Mouse (Mus musculus) heart, embryonic 10.5 days (tissue): ENCODE data around the gene Arpc1a. TPM values are rescaled to one million over a fixed set of nuclear protein-coding genes. Genes with fewer than 3 reads are reported as not detected.
A peak's percentile ranks its signal among the peaks of the same experiment; 100 is the strongest.

Source experiments
- DNase-seq: peaks from one replicate; pipeline ENCODE4 v3.0.0-alpha.2; 2017; ENCODE audit warnings: low spot score
- H3K27ac ChIP-seq: fragments of 300-500 bp; sonication (generic); 2 replicates; pipeline ENCODE4 v1.5.1; 2016; ENCODE audit warnings: mild to moderate bottlenecking
- H3K27me3 ChIP-seq: fragments of 300-500 bp; sonication (generic); 2 replicates; pipeline ENCODE4 v1.6.1; 2016; ENCODE audit warnings: mild to moderate bottlenecking; ENCODE audit not compliant: poor library complexity, insufficient read depth, severe bottlenecking
- H3K36me3 ChIP-seq: fragments of 300-500 bp; sonication (generic); 2 replicates; pipeline ENCODE4 v1.6.1; 2016; ENCODE audit warnings: mild to moderate bottlenecking, moderate library complexity
- H3K4me1 ChIP-seq: fragments of 300-500 bp; sonication (generic); 2 replicates; pipeline ENCODE4 v1.6.1; 2016; ENCODE audit warnings: mild to moderate bottlenecking
- H3K4me3 ChIP-seq: fragments of 300-500 bp; sonication (generic); 2 replicates; pipeline ENCODE4 v1.5.1; 2016; ENCODE audit warnings: mild to moderate bottlenecking, moderate library complexity
- H3K9me3 ChIP-seq: fragments of 300-500 bp; sonication (generic); 2 replicates; pipeline ENCODE4 v1.6.1; 2016; ENCODE audit warnings: mild to moderate bottlenecking, moderate library complexity
- whole genome bisulfite sequencing: fragments of 180-500 bp; shearing (Covaris S2); methylation state at CpG from one replicate; pipeline ENCODE4 v1.1.7; 2016; 5-methylcytosine and 5-hydroxymethylcytosine counted together
- polyA plus RNA-seq: library from polyadenylated mRNA; unstranded; fragments of >200 nt; fragmentation: Nextera tagmentation; extraction: Ambion mirVana; gene quantifications from 2 replicates; pipeline ENCODE4 v1.2.1, GENCODE M21; 2016

The Arpc1a gene
- polyA plus RNA-seq, 1 experiment from 2014 or later, result 117 TPM

DNA sequence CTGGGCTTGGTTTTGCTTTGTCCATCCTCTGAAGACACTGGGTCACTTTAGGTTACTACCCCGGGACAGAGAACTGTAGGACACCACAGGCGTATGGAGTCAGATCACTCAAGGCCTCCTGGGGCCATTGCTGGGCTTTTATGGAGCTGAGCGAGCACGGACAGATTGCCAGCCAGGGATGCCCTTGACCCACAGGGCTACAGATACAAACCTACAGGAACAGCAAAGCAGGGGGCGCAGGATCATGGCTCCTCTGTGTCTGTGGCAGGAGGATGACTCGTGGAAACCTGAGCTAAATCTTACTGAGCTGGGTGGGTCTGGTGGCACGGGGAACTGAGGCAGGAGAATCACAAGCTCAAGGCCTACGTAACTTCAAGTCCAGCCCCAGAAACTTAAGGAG, 28.9 kb downstream of the Arpc1a start:
- Histone ChIP-seq H3K36me3 (peaks cover 34% of the 10 kb centered on the region), H3K4me1 (peaks cover 20% of the 10 kb centered on the region), H3K27me3 (no peaks in the 10 kb centered on the region), H3K27ac (no peak overlapping the region), H3K9me3 (no peaks in the 10 kb centered on the region), H3K4me3 (no peak overlapping the region)
- 87% methylated on average over 8 of the region's 8 CpGs for WGBS
- DNase-seq, result no peak

DNA sequence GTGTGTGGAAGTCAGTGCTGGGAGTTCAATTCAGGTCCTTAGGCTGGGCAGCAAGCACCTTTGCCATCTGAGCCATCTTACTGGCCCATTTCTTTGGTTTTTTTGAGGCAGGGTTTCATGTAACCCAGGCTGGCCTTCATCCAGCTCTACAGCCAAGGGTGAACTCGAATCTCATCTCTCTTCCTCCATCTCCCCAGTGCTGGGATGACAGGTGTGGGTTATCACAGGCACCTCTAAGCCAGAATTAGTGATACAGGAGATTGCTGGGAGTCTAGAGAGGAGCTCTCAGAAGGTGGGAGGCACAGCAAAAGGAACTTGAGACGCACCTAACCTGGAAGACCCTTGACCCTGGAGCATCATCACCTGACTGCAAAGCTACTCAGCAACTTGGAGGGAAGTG, 29.8 kb downstream of the Arpc1a start:
- Histone ChIP-seq H3K36me3 (peaks cover 26% of the 10 kb centered on the region), H3K27ac (peak overlapping the region; percentile 88), H3K4me3 (peak overlapping the region; percentile 83), H3K4me1 (peaks cover 20% of the 10 kb centered on the region), H3K9me3 (no peaks in the 10 kb centered on the region), H3K27me3 (no peaks in the 10 kb centered on the region)
- 42% methylated on average over 2 of the region's 2 CpGs for WGBS
- no peak for DNase-seq

DNA sequence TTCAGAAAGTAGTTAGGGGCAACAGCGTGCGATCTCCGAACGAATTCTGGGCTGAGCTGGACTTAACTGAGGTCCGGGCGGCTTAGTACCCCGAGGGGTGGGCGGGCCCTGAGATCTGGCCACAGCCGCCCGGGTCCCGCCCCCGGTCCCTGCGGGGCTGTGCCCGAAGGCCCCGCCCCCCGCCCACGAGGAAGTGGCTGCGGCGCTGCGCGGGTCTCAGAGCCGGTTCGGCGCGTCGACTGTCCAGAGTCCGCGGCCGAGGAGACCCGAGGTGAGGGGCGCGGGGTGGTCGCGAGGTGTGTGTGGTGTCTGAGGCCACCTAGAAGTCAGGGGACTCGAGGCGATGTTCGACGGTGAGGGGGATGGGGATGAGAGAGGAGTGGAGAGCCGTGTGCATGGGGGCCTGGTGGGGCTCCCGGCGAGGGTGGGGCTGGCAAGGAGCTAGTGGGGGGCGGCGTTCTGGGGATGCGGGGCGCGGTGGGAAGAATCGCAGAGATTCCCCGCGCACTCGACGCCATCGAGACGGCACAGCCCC, 30.5 kb downstream of the Arpc1a start, which contains the start of gene Arpc1b:
Gene Arpc1b, plus strand, starts transcription at position 145 of the 535 bp plus-strand sequence.
- WGBS, result under 1% methylated on average over 53 of the region's 53 CpGs
- H3K27me3 ChIP-seq, result no peaks in the 10 kb centered on the region
- H3K9me3 ChIP-seq, result no peaks in the 10 kb centered on the region
- H3K36me3 ChIP-seq, result peaks cover 23% of the 10 kb centered on the region
- H3K4me3 ChIP-seq, result peak within 1 kb of the TSS; percentile 83
- DNase-seq, result peak; percentile 80
- peak within 1 kb of the TSS; percentile 88 for H3K27ac ChIP-seq
- peaks cover 20% of the 10 kb centered on the region for H3K4me1 ChIP-seq

DNA sequence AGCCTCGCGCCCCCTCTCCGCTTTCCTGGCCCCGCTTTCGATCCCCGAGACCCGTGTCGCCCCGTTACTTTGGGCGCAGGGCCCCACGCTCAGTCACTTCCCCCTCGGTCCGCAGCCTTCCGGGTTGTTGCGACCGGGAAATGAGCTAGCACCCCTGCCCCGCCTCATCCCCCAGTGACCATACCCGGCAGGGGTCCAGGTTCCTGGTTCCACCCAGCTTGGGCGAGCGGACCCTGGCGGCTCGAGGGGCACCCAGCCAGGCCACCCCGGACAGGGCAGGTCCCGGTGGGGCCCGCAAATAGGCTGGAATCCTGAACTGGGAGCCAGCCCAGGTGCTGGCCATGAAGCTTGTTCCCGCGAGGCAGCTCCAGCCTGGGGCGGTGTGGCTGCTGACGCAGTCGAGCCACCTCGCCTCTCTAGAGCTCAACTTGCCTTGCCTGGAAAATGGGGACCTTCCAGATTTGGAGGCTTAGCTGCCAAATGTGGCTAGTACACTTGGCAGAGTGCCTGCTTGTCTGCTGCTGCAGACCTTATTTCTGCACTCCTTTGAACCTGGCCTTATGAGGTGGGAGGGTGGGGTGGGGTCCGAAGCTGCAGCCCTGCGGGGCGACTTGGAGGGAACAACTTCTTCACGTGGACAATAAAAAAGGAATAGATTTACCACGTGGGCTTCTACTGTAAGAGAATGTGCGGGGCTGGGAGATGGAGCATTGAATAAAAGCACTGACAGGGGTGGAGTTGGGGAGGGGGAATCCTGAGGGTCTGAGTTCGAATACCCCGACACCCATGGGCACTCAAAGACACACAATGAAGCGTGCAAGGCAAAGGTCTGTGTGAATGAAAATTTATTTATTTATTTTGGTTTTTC, 31.2 kb downstream of the Arpc1a start:
- H3K36me3 ChIP-seq, result peaks cover 22% of the 10 kb centered on the region
- H3K27me3 ChIP-seq, result no peaks in the 10 kb centered on the region
- H3K4me1 ChIP-seq, result peaks cover 17% of the 10 kb centered on the region
- peak overlapping the region; percentile 88 for H3K27ac ChIP-seq
- no peak for DNase-seq
- no peaks in the 10 kb centered on the region for H3K9me3 ChIP-seq
- WGBS, result 14% methylated on average over 40 of the region's 40 CpGs
- peak overlapping the region; percentile 83 for H3K4me3 ChIP-seq

DNA sequence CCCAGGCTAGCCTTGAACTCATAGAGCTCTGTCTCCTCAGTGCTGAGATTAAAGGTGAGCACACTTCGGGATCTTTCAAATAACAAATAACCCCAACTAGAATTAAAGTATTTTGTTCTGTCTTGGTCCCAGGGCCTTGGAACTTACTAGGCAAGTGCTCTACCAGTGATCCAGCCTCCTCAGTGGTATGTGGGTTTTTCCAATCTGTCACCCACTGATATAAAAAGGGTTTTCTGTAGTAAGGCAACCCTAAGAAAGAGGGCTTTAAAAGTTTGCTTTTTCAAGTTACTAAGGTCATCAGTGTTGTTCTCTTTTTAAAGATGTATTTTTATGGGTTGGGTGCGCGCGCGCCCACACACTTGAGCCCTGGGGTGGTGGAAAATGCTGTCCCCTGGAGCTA, 32.1 kb downstream of the Arpc1a start:
- DNase-seq, result no peak

DNA sequence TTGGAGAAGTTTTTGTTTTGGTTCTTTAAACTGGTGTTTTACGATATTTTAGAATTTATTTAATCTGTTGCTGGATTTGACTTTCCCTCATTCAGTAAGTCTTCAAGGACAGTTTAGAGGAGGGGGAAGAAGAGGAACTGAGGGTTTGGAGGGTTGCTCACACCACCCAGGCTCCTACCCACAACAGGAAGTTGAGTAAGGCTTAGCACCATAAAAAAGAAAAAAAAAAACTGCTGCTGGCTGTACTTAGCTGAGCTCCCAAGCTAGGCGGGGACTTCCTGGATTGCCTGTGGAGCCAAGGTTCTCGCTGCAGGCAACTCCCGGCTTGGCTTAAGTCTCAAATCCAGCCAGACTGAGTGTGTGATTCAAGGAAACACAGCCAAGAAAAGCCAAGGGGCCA, 32.7 kb downstream of the Arpc1a start:
- Histone ChIP-seq H3K9me3 (no peaks in the 10 kb centered on the region), H3K36me3 (peaks cover 9% of the 10 kb centered on the region), H3K27me3 (no peaks in the 10 kb centered on the region), H3K27ac (peak overlapping the region; percentile 59; the same call in 1 of the 2 replicates), H3K4me3 (no peak overlapping the region), H3K4me1 (peaks cover 25% of the 10 kb centered on the region)
- 50% methylated on average over 4 of the region's 4 CpGs for WGBS
- no peak for DNase-seq

More for the DNA sequence above, 32.1 kb downstream of the Arpc1a start:
- no peaks in the 10 kb centered on the region for H3K9me3 ChIP-seq
- H3K27me3 ChIP-seq, result no peaks in the 10 kb centered on the region
- peaks cover 13% of the 10 kb centered on the region for H3K36me3 ChIP-seq
- 95% methylated on average over 5 of the region's 5 CpGs for WGBS
- H3K27ac ChIP-seq, result peak overlapping the region; percentile 59; the same call in 1 of the 2 replicates
- no peak overlapping the region for H3K4me3 ChIP-seq
- peaks cover 19% of the 10 kb centered on the region for H3K4me1 ChIP-seq

- no peak for DNase-seq
- H3K27ac ChIP-seq, result no peak overlapping the region
- 40% methylated on average over 10 of the region's 10 CpGs for WGBS
These were observed 33.3 kb downstream of the Arpc1a start for GRCm38 (mm10) chr5:145116916-145117315.

GRCm38 (mm10) chr5:145118005-145118404, 34.4 kb downstream of the Arpc1a start:
- WGBS, result 54% methylated on average over 6 of the region's 6 CpGs
- Histone ChIP-seq H3K27ac (no peak overlapping the region), H3K4me3 (no peak overlapping the region), H3K4me1 (peaks cover 35% of the 10 kb centered on the region), H3K27me3 (no peaks in the 10 kb centered on the region), H3K36me3 (peaks cover 19% of the 10 kb centered on the region), H3K9me3 (no peaks in the 10 kb centered on the region)
- DNase-seq, result no peak

More at GRCm38 (mm10) chr5:145116916-145117315, 33.3 kb downstream of the Arpc1a start:
- Histone ChIP-seq H3K27me3 (no peaks in the 10 kb centered on the region), H3K36me3 (peaks cover 9% of the 10 kb centered on the region), H3K9me3 (no peaks in the 10 kb centered on the region), H3K4me3 (no peak overlapping the region), H3K4me1 (peaks cover 31% of the 10 kb centered on the region)

- Histone ChIP-seq H3K4me1 (peaks cover 35% of the 10 kb centered on the region), H3K36me3 (peaks cover 23% of the 10 kb centered on the region), H3K4me3 (no peak overlapping the region), H3K27ac (no peak overlapping the region), H3K27me3 (no peaks in the 10 kb centered on the region), H3K9me3 (no peaks in the 10 kb centered on the region)
- 85% methylated on average over 5 of the region's 5 CpGs for WGBS
- DNase-seq, result no peak
These were observed 34.8 kb downstream of the Arpc1a start for GRCm38 (mm10) chr5:145118461-145118860.

DNA sequence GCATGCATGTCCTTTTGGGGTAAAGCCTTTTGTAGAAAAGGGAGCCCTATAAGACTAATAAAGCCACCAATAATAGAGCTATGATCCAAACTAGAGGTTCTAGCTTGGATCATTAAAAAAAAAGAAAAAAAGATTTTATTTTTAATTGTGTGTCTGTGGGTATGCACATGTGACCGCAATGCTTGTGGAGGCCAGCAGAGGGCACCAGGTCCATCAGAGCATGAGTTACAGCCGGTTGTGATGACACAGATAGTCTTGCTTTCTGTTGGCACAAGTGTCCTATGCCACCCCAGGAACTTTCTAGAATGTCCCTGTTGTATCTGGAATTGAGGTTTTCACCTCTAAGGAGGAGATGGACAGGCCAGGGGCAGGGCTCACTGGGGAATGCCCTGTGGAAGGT, 35.8 kb downstream of the Arpc1a start:
- H3K9me3 ChIP-seq, result no peaks in the 10 kb centered on the region
- peaks cover 29% of the 10 kb centered on the region for H3K4me1 ChIP-seq
- peaks cover 32% of the 10 kb centered on the region for H3K36me3 ChIP-seq
- H3K27ac ChIP-seq, result no peak overlapping the region
- DNase-seq, result no peak
- WGBS, result 86% methylated on average over 2 of the region's 2 CpGs
- no peaks in the 10 kb centered on the region for H3K27me3 ChIP-seq
- no peak overlapping the region for H3K4me3 ChIP-seq

GRCm38 (mm10) chr5:145120921-145121320, 37.3 kb downstream of the Arpc1a start:
- Histone ChIP-seq H3K36me3 (peaks cover 47% of the 10 kb centered on the region), H3K9me3 (no peaks in the 10 kb centered on the region), H3K27me3 (no peaks in the 10 kb centered on the region), H3K4me3 (no peak overlapping the region), H3K4me1 (peaks cover 24% of the 10 kb centered on the region; the same call in 1 of the 2 replicates), H3K27ac (no peak overlapping the region)
- 53% methylated on average over 7 of the region's 7 CpGs for WGBS
- no peak for DNase-seq

DNA sequence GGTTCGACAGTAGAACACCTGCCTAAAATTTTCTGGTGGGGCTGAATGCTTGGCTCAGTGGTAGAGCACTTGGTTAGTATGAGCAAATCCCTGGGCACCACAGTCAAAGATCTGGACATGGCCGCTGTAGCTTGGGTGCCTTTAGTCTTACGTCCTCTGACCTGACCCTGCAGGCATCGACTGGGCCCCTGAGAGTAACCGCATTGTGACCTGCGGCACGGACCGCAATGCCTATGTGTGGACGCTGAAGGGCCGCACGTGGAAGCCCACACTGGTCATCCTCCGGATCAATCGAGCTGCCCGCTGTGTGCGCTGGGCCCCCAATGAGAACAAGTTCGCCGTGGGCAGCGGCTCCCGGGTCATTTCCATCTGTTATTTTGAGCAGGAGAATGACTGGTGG, 39.8 kb downstream of the Arpc1a start:
- no peak overlapping the region for H3K4me3 ChIP-seq
- H3K9me3 ChIP-seq, result no peaks in the 10 kb centered on the region
- peaks cover 22% of the 10 kb centered on the region; the same call in 1 of the 2 replicates for H3K4me1 ChIP-seq
- H3K36me3 ChIP-seq, result peaks cover 72% of the 10 kb centered on the region
- H3K27ac ChIP-seq, result no peak overlapping the region
- 93% methylated on average over 19 of the region's 19 CpGs for WGBS
- H3K27me3 ChIP-seq, result no peaks in the 10 kb centered on the region
- DNase-seq, result no peak

- H3K27me3 ChIP-seq, result no peaks in the 10 kb centered on the region
- no peaks in the 10 kb centered on the region for H3K9me3 ChIP-seq
- H3K4me3 ChIP-seq, result no peak overlapping the region
- 94% methylated on average over 9 of the region's 9 CpGs for WGBS
- DNase-seq, result no peak
- H3K36me3 ChIP-seq, result peaks cover 93% of the 10 kb centered on the region
- H3K27ac ChIP-seq, result no peak overlapping the region
- H3K4me1 ChIP-seq, result peaks cover 10% of the 10 kb centered on the region; the same call in 1 of the 2 replicates
These were observed 43.0 kb downstream of the Arpc1a start for GRCm38 (mm10) chr5:145126580-145126979.
